Mouse (Mus musculus) heart, adult 2 months (tissue): ENCODE data around the gene Necap2. TPM values are rescaled to one million over a fixed set of nuclear protein-coding genes. Genes with fewer than 3 reads are reported as not detected.

Experiments
- DNase-seq, 2 experiments: peaks; one replicate each; pipeline ENCODE4 v3.0.0; 2021
- H3K27ac ChIP-seq: fragments of 200-600 bp; 2 replicates; pipeline ENCODE4 v1.8.1; 2022
- H3K27me3 ChIP-seq: fragments of 200-500 bp; 2 replicates; pipeline ENCODE4 v1.6.1; 2012; ENCODE audit warnings: mild to moderate bottlenecking, low read length, inconsistent platforms, mixed read lengths; ENCODE audit not compliant: control insufficient read depth, insufficient read depth
- H3K36me3 ChIP-seq: fragments of 200-500 bp; 2 replicates; pipeline ENCODE4 v1.6.1; 2012; ENCODE audit warnings: low read length, inconsistent platforms; ENCODE audit not compliant: control insufficient read depth, insufficient read depth
- H3K4me1 ChIP-seq: fragments of 200-500 bp; 2 replicates; pipeline ENCODE4 v1.6.1; 2011; ENCODE audit warnings: low read length; ENCODE audit not compliant: control insufficient read depth, insufficient read depth
- H3K4me3 ChIP-seq: fragments of 200-600 bp; 2 replicates; pipeline ENCODE4 v1.8.1; 2022
- H3K79me2 ChIP-seq: fragments of 200-500 bp; replicated peaks from 2 replicates; pipeline ENCODE4 v1.6.1; 2012; ENCODE audit warnings: mild to moderate bottlenecking, inconsistent platforms, low read length, moderate library complexity, mixed read lengths; ENCODE audit not compliant: control insufficient read depth, insufficient read depth
- H3K9ac ChIP-seq: fragments of 200-500 bp; 2 replicates; pipeline ENCODE4 v1.6.1; 2012; ENCODE audit warnings: low read depth, mild to moderate bottlenecking, control low read depth, inconsistent platforms, low read length, mixed read lengths
- CTCF ChIP-seq: fragments of 200-600 bp; IDR thresholded peaks from 2 replicates; pipeline ENCODE4 v1.8.1; 2022; ENCODE audit warnings: antibody characterized with exemption, mild to moderate bottlenecking, moderate library complexity
- EP300 ChIP-seq: fragments of 200-500 bp; IDR thresholded peaks from 2 replicates; pipeline ENCODE4 v1.6.1; 2011; ENCODE audit warnings: low read depth, low read length, control low read depth; ENCODE audit not compliant: insufficient read depth
- POLR2A ChIP-seq: fragments of 200-500 bp; IDR thresholded peaks from 2 replicates; pipeline ENCODE4 v1.6.1; 2011; ENCODE audit warnings: mild to moderate bottlenecking, low read depth, low read length, control low read depth; ENCODE audit not compliant: insufficient read depth
- WGBS: fragments of 180-500 bp; shearing (Covaris S2); methylation state at CpG from one replicate; pipeline ENCODE4 v1.1.7; 2018; 5-methylcytosine and 5-hydroxymethylcytosine counted together
- intact Hi-C: fragments of 180-260 bp; cut with DNase I; formaldehyde crosslinking; loops from one replicate; pipeline ENCODE4 v1.15.1; 2025
- long read RNA-seq: library from polyadenylated mRNA; stranded (forward); transcript quantifications from one replicate; pipeline ENCODE4 v2.0.0, GENCODE M21; 2021
- polyA plus RNA-seq: library from polyadenylated mRNA; depleted of rRNA; stranded (reverse); fragments of >200 nt; gene quantifications from 2 replicates; pipeline ENCODE4 v1.2.3, GENCODE M21; 2012; rRNA removed
- total RNA-seq, 2 experiments: library from RNA; stranded (reverse); gene quantifications; 2 replicates each; pipeline ENCODE4 v1.2.3; 2021

Necap2 gene
- total RNA-seq (10 to 100 TPM; 13.9 to 14.9 TPM), polyA plus RNA-seq (21.2 and 24.5 TPM in 2 replicates)
- long read RNA-seq, transcript Necap2-201 (8 exons, 1,906 nt) = major isoform, 9 of 19 reads
- long read RNA-seq, partial matches to known transcripts = 2 of 19 reads
- long read RNA-seq, other reads (novel, unspliced or antisense) = 7 of 19 reads

DNA sequence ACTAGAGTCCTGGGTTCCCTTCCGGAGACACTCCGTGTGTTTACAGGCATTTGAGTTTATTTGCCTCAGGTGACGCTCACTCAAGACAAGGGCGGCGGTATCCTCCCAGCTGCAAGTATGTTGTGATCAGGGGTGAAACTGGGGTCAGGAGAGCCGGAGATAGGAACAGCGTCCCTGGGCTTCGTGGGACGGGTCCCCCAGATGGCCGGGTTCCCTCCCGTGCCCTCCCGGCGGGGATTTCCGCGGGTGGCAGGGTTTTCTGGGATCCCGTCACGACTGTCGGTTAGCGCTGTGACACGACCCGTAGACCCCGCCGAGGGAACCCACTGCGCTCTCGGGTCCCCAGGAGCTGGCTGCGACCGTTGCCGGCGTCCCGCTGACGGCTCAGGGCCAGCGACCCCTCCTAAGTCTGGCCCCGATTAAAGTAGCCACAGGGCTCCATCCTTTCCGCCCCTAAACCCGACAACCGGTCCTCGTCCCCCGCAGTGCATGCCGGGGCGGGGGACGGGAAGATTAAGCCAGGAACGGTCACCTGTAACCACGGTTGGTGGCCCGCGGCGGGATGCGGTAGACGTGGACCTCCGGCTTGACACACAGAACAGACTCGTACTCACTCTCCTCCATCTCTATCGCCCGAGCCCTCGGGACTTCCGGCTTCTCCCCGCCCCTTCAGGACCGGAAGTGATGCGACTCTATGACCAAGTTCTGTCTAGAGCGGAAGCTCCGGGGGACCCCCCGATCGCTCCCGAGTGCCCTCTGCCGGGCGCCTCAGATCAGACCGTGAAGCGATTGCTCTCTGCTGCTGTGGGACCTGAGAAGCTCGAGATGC, at the start of gene Necap2:
Necap2 (minus strand) TSS at position 677 of the 829 bp plus-strand sequence.
- Histone ChIP-seq H3K4me1 (peaks cover 6% of the 10 kb centered on the region), H3K36me3 (no peaks in the 10 kb centered on the region), H3K27ac (peak within 1 kb of the TSS; percentile 85), H3K27me3 (no peaks in the 10 kb centered on the region), H3K79me2 (peaks cover 7% of the 10 kb centered on the region), H3K4me3 (peak within 1 kb of the TSS; percentile 98), H3K9ac (peak within 1 kb of the TSS; percentile 88)
- TF ChIP-seq CTCF (peak; percentile 97), EP300 (peak; percentile 45; the same call in 1 of the 2 replicates), POLR2A (peak; percentile 96)
- under 1% methylated on average over 67 of the region's 67 CpGs for WGBS
- peak; percentile 95 to 96 for DNase-seq
- intact Hi-C loops = loop anchor here (2.0 to 5.0 kb wide), 2 partner anchors 61 to 116 kb away; partner anchors contain the start of genes Sdhb and Szrd1

DNA sequence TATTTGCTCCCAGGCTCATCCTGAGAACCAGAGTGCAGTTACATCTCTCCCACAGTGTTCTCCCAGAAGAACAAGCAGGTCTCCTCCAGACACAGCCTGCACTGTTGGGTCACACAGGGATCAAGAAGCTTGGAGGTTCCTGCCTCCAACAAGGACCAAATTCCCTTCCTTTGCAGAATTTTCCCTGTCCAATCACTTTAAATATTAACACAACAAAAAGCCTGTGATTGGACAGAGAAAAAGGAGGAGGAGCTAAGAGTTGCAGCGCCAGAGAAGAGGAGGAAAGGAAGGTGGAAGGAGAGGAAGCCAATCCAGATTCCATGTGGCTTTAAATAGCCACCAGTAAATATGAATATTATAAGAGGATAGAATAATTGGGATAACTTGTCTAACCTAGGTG, 44.9 kb upstream of the Necap2 start:
- no peaks in the 10 kb centered on the region for H3K27me3 ChIP-seq
- H3K79me2 ChIP-seq = peaks cover 7% of the 10 kb centered on the region
- H3K36me3 ChIP-seq = no peaks in the 10 kb centered on the region
- intact Hi-C loops = no loop called here
- WGBS = 8% methylated on average over 1 of the region's 1 CpGs
- no peak for DNase-seq
- no peak for TF ChIP-seq CTCF
- no peak for TF ChIP-seq EP300
- TF ChIP-seq POLR2A = no peak
- H3K9ac ChIP-seq = no peak overlapping the region
- no peak overlapping the region for H3K4me3 ChIP-seq
- H3K27ac ChIP-seq = no peak overlapping the region
- peaks cover 20% of the 10 kb centered on the region for H3K4me1 ChIP-seq

DNA sequence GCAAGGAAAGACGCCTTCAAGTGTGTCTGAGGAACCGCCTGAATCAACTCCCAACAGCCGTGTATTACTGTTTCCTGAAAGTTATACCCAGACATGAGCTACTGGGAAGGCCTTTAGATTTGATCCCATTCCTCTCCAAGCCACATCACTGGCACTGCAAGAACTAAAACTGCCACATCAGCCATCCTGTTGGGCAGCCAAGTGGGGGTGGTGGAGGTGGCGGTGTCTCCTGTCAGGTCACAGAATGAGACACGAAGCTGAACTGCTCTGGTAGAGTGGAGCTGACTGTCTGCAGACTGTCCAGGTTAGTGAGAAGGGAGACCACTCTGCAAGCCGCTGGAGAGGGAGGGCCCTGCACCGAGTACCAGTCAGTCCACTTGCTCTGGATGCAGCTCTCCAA, 44.5 kb upstream of the Necap2 start:
- intact Hi-C loops = no loop called here
- no peak overlapping the region for H3K27ac ChIP-seq
- H3K4me1 ChIP-seq = peaks cover 20% of the 10 kb centered on the region
- 61% methylated on average over 7 of the region's 7 CpGs for WGBS
- no peak for DNase-seq
- no peak overlapping the region for H3K9ac ChIP-seq
- no peak overlapping the region for H3K4me3 ChIP-seq
- no peak for TF ChIP-seq CTCF
- TF ChIP-seq POLR2A = no peak
- no peak for TF ChIP-seq EP300
- H3K79me2 ChIP-seq = peaks cover 7% of the 10 kb centered on the region
- H3K36me3 ChIP-seq = no peaks in the 10 kb centered on the region
- H3K27me3 ChIP-seq = no peaks in the 10 kb centered on the region

DNA sequence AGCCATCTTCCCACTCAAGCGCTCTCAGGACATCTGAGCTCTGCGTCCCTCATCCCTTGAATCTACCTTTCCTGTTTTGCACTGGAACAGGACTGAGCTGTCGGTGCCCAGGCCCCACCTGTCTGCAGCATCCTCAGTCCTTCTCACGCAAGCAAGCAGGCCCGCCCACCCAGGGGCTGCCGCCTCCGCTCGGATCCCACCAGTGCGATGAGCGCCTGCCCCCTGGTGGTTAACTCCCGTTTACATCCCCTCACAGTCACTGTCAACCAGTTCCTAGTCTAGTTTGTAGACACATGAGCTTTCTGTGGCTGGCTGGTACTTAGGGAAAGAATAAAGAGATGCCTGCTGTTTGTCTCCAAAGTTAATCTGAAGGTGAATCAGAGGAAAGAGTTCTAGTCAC, 42.5 kb upstream of the Necap2 start:
- no peak overlapping the region for H3K9ac ChIP-seq
- intact Hi-C loops = no loop called here
- WGBS = 31% methylated on average over 11 of the region's 11 CpGs

GRCm38 (mm10) chr4:141118691-141119090, 40.5 kb upstream of the Necap2 start:
- Histone ChIP-seq H3K4me3 (no peak overlapping the region), H3K9ac (no peak overlapping the region), H3K27ac (no peak overlapping the region), H3K27me3 (no peaks in the 10 kb centered on the region), H3K79me2 (peaks cover 2% of the 10 kb centered on the region; the same call in 1 of the 2 replicates), H3K4me1 (peaks cover 12% of the 10 kb centered on the region), H3K36me3 (no peaks in the 10 kb centered on the region)
- TF ChIP-seq CTCF = no peak
- no peak for TF ChIP-seq EP300
- TF ChIP-seq POLR2A = no peak
- intact Hi-C loops = no loop called here
- WGBS = 38% methylated on average over 4 of the region's 4 CpGs
- DNase-seq = no peak

More for the DNA sequence above, 42.5 kb upstream of the Necap2 start:
- Histone ChIP-seq H3K36me3 (no peaks in the 10 kb centered on the region), H3K27me3 (no peaks in the 10 kb centered on the region), H3K27ac (no peak overlapping the region), H3K4me3 (no peak overlapping the region), H3K4me1 (peaks cover 15% of the 10 kb centered on the region), H3K79me2 (peaks cover 4% of the 10 kb centered on the region; the same call in 1 of the 2 replicates)
- DNase-seq = no peak
- no peak for TF ChIP-seq EP300
- no peak for TF ChIP-seq POLR2A
- peak; percentile 75 for TF ChIP-seq CTCF

DNA sequence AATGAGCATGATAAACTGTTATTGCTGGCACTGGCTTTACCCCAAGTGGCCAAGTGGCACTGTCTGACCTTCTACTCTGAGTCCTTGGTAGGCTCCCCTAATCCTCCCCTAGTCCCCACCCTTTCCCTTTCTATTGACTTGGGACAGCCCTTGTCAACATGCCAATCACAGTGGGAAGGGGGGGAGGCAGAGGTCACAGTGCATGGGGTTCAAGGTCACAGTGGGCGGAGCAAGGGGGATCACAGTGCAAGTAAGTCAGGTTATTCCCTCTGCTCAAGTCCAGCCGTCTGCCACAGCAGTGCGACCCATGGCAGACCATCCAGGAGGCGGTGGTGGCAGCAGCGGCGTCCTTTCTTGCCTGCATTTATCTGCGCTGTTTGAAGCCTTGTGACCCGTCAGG, 37.2 kb upstream of the Necap2 start:
- Histone ChIP-seq H3K9ac (no peak overlapping the region), H3K27me3 (no peaks in the 10 kb centered on the region), H3K79me2 (no peaks in the 10 kb centered on the region), H3K4me3 (no peak overlapping the region), H3K36me3 (no peaks in the 10 kb centered on the region), H3K4me1 (peaks cover 8% of the 10 kb centered on the region), H3K27ac (no peak overlapping the region)
- no peak for DNase-seq
- 83% methylated on average over 8 of the region's 8 CpGs for WGBS
- TF ChIP-seq POLR2A (no peak), EP300 (no peak), CTCF (no peak)
- intact Hi-C loops = no loop called here
